Mouse (Mus musculus) kidney, postnatal 0 days (tissue): ENCODE measurements around the gene Zfp185. TPM values are rescaled to one million over a fixed set of nuclear protein-coding genes. Genes with fewer than 3 reads are reported as not detected.

Experiments
- microRNA counts: library from miRNA; unstranded; fragments of <30 nt; microRNA quantifications from one replicate; lab custom pipeline; 2015
- microRNA-seq: library from miRNA; unstranded; fragments of <30 nt; microRNA quantifications from one replicate; pipeline ENCODE4, GENCODE M21; 2016
- polyA plus RNA-seq: library from polyadenylated mRNA; unstranded; fragments of >200 nt; fragmentation: Nextera tagmentation; extraction: Ambion mirVana; gene quantifications from 2 replicates; pipeline ENCODE4 v1.2.1, GENCODE M21; 2015

The Zfp185 gene
- polyA plus RNA-seq, 1 experiment from 2014 or later: 8.7 TPM

MicroRNA genes within 50 kb of the gene (microRNA counts, 519-probe panel; counts per million panel counts)
- 330 counts per million, percentile 68 among the panel's probes with 10 or more counts for microRNA mmu-miR-2137 (lab: Ali Mortazavi, UCI)

Small RNA genes within 50 kb of the gene (microRNA-seq; reads per million reads assigned to microRNA genes)
- 1.0 reads per million for gene Mir2137

Other genes with a start within 250 kb of the Zfp185 start
- 0.04 TPM in 2 replicates for gene Gabrq, start 162.2 kb upstream of the Zfp185 start, polyA plus RNA-seq
- gene Cetn2, start 68.9 kb upstream of the Zfp185 start, polyA plus RNA-seq: 121 and 125 TPM in 2 replicates
- 32.3 and 33.7 TPM in 2 replicates for gene Nsdhl, start 68.8 kb upstream of the Zfp185 start, polyA plus RNA-seq
- not detected in 2 replicates for gene Pnma5, start 49.8 kb downstream of the Zfp185 start, polyA plus RNA-seq
- gene Pnma3, start 77.4 kb downstream of the Zfp185 start, polyA plus RNA-seq: 0.04 and 0.06 TPM in 2 replicates
- 0.79 and 3.6 TPM in 2 replicates for gene Xlr4a, start 95.1 kb downstream of the Zfp185 start, polyA plus RNA-seq
- 1.7 and 7.6 TPM in 2 replicates for gene Xlr3a, start 109.8 kb downstream of the Zfp185 start, polyA plus RNA-seq
- 0.07 TPM in 1 of 2 replicates, not detected in the other for gene Gm14685, start 129.7 kb downstream of the Zfp185 start, polyA plus RNA-seq
- gene Xlr5b, start 161.5 kb downstream of the Zfp185 start, polyA plus RNA-seq: 0.13 and 0.21 TPM in 2 replicates
- not detected in 2 replicates for gene DXBay18, start 162.1 kb downstream of the Zfp185 start, polyA plus RNA-seq
- gene Spin2d, start 189.7 kb downstream of the Zfp185 start, polyA plus RNA-seq: not detected in 2 replicates
- gene Xlr3b, start 204.9 kb downstream of the Zfp185 start, polyA plus RNA-seq: 1.2 and 26.3 TPM in 2 replicates
- gene Xlr4b, start 227.0 kb downstream of the Zfp185 start, polyA plus RNA-seq: 2.8 TPM in 1 of 2 replicates, not detected in the other
- 15.1 and 16.6 TPM in 2 replicates for gene F8a, start 241.0 kb downstream of the Zfp185 start, polyA plus RNA-seq